Mouse (Mus musculus) forebrain, embryonic 12.5 days (tissue): ENCODE results near the gene Cdhr3. TPM values are rescaled to one million over a fixed set of nuclear protein-coding genes. Genes with fewer than 3 reads are reported as not detected.

Experiments
- ATAC-seq: fragments of 200-750 bp; cut with Nextera tagmentation; 2 replicates; pipeline ENCODE4 v1.8.0; 2017; ENCODE audit warnings: moderate TSS enrichment; ENCODE audit not compliant: low FRiP score
- H3K27ac ChIP-seq: fragments of 300-500 bp; sonication (generic); 2 replicates; pipeline ENCODE4 v1.5.1; 2016; ENCODE audit warnings: mild to moderate bottlenecking
- H3K27me3 ChIP-seq: fragments of 300-500 bp; sonication (generic); 2 replicates; pipeline ENCODE4 v1.6.1; 2016; ENCODE audit warnings: mild to moderate bottlenecking
- H3K36me3 ChIP-seq: fragments of 300-500 bp; sonication (generic); replicated peaks from 2 replicates; pipeline ENCODE4 v1.6.1; 2016; ENCODE audit warnings: mild to moderate bottlenecking
- H3K4me1 ChIP-seq: fragments of 300-500 bp; sonication (generic); 2 replicates; pipeline ENCODE4 v1.6.1; 2016
- H3K4me2 ChIP-seq: fragments of 300-500 bp; sonication (generic); 2 replicates; pipeline ENCODE4 v1.6.1; 2016; ENCODE audit warnings: mild to moderate bottlenecking, moderate library complexity
- H3K4me3 ChIP-seq: fragments of 300-500 bp; sonication (generic); replicated peaks from 2 replicates; pipeline ENCODE4 v1.5.1; 2016; ENCODE audit warnings: mild to moderate bottlenecking
- H3K9ac ChIP-seq: fragments of 300-500 bp; sonication (generic); 2 replicates; pipeline ENCODE4 v1.6.1; 2016; ENCODE audit warnings: mild to moderate bottlenecking
- H3K9me3 ChIP-seq: fragments of 300-500 bp; sonication (generic); 2 replicates; pipeline ENCODE4 v1.6.1; 2016
- WGBS: fragments of 180-500 bp; shearing (Covaris S2); methylation state at CpG from one replicate; pipeline ENCODE4 v1.1.7; 2016; 5-methylcytosine and 5-hydroxymethylcytosine counted together
- polyA plus RNA-seq: library from polyadenylated mRNA; unstranded; fragments of >200 nt; fragmentation: Nextera tagmentation; extraction: Ambion mirVana; gene quantifications from 2 replicates; pipeline ENCODE4 v1.2.1, GENCODE M21; 2016

Gene Cdhr3
- polyA plus RNA-seq, 1 experiment from 2014 or later: 0.18 TPM

DNA sequence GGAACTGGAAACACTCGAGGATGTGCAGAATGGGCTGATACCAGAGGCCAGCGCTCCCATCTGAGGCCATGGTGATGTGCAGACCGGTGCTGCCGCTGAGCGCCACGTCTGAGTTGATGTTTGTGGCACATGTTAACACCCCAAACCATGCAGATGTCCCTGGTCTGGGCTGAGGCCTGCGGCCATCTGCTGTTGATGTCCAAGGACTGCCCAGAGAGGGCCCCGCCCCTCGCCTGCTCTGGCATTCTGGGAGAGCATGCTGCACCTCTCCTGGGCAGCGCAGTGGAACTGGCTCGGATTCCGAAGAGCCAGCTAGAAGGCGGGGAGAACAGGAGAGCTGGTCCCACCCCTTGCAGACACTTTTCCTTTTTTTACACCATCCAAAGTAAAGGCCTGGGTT, 64.0 kb downstream of the Cdhr3 start:
- 55% methylated on average over 13 of the region's 13 CpGs for WGBS
- H3K9ac ChIP-seq: no peak overlapping the region
- H3K4me3 ChIP-seq: no peak overlapping the region
- no peak overlapping the region for H3K4me2 ChIP-seq
- H3K27me3 ChIP-seq: peaks cover 78% of the 10 kb centered on the region
- no peaks in the 10 kb centered on the region for H3K36me3 ChIP-seq
- peaks cover 18% of the 10 kb centered on the region for H3K4me1 ChIP-seq
- peak; percentile 37; the same call in 1 of the 2 replicates for ATAC-seq
- H3K9me3 ChIP-seq: no peaks in the 10 kb centered on the region
- no peak overlapping the region for H3K27ac ChIP-seq

DNA sequence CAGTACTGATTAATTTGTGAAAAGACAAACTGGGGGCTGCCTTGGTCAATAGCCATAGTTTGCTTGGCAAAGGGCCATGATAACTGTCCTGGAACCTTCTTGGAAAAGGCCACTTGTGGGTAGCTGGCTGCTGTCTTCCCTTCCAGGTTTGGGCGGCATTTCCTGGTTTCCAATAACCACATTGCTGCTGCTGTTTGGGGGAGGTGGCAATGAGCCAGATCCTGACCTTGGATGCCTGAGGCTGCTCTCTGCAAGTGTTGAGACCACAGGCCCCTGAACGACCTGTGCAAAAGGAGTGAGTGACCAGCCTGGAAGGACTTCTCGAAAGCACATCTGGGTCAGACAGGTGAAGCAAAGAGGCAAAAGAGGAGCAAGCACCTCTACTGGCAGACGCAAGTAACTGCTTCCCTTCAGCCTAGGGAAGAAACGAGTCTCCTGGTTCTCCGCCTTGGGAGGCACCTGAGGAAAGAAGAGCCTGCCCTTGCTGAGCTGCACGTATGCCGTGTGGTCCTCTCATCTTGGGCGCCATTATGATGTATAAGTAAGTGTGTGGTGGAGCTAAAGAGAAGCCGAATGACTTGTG, 64.5 kb downstream of the Cdhr3 start:
- peaks cover 73% of the 10 kb centered on the region for H3K27me3 ChIP-seq

DNA sequence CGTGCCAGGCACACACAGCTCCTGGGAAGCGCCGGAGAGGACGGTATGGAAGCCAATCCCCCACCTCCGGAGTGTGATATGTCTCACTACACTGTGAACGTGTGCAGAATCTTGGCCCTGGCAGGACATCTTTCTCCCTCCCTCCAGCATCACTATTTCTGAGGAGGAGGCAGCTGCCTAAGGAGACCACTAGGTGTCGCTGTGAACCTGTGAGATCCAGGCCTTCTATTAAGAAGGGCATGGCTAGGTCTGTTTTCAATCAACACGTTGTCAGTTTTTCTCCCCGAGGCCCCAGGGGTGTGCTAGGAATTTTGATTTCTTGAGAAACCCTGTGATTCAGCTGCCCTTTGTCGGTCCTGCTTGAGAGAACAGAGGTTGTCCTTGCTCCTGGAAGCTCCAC, 65.6 kb downstream of the Cdhr3 start:
- Histone ChIP-seq H3K27ac (no peak overlapping the region), H3K9ac (no peak overlapping the region)

More for the DNA sequence above, 64.5 kb downstream of the Cdhr3 start:
- no peak overlapping the region for H3K9ac ChIP-seq
- H3K9me3 ChIP-seq: no peaks in the 10 kb centered on the region
- ATAC-seq: no peak
- H3K4me3 ChIP-seq: no peak overlapping the region
- no peak overlapping the region for H3K4me2 ChIP-seq
- 54% methylated on average over 10 of the region's 10 CpGs for WGBS
- no peaks in the 10 kb centered on the region for H3K36me3 ChIP-seq
- H3K27ac ChIP-seq: no peak overlapping the region
- peaks cover 18% of the 10 kb centered on the region for H3K4me1 ChIP-seq

DNA sequence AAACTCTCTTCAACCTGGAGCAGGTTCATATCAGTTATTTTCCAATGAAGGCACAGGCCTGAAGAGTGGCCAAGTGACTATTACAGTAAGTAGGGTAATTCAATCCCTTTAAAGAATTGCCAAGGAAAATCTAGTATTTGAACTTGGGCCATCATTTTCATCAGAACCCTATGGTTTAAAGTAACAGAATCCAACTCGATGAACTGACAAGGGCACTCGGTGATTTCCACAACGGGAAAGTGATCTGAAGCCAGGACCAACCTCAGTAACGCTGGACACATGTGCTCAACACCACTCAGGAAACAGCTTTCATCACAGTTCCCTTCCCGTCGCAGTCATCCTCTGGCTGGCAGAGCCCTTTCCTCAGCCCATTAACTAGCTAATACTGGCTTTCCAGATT, 68.2 kb downstream of the Cdhr3 start:
- Histone ChIP-seq H3K9me3 (no peaks in the 10 kb centered on the region), H3K4me2 (no peak overlapping the region), H3K4me1 (peaks cover 17% of the 10 kb centered on the region), H3K27me3 (peaks cover 38% of the 10 kb centered on the region), H3K27ac (no peak overlapping the region), H3K36me3 (no peaks in the 10 kb centered on the region), H3K9ac (no peak overlapping the region), H3K4me3 (no peak overlapping the region)
- WGBS: 87% methylated on average over 6 of the region's 6 CpGs
- no peak for ATAC-seq

More for the DNA sequence above, 65.6 kb downstream of the Cdhr3 start:
- peaks cover 21% of the 10 kb centered on the region for H3K4me1 ChIP-seq
- peak; percentile 83 for ATAC-seq
- peak overlapping the region; percentile 31; the same call in 1 of the 2 replicates for H3K4me2 ChIP-seq
- no peak overlapping the region for H3K4me3 ChIP-seq
- peaks cover 62% of the 10 kb centered on the region for H3K27me3 ChIP-seq
- H3K36me3 ChIP-seq: no peaks in the 10 kb centered on the region
- 3% methylated on average over 10 of the region's 10 CpGs for WGBS
- H3K9me3 ChIP-seq: no peaks in the 10 kb centered on the region

DNA sequence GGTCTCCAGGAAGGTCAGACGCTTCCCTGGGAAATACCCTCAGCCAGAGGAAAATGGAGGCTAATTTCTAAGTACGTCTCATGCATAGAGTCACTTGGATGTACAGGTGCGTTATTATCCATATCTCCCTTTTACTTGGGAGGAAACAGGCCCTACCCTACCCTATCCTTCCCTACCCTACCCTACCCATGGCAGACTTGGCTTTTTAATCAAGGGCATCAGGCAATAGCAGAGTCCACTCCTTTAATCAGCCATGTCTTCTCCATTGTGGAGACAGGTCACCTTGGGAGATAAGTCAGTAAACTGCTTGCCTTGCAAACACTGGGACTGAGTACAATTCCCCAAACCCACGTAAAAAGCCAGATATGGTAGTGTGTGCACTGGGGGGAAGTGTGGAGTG, 70.9 kb downstream of the Cdhr3 start:
- Histone ChIP-seq H3K4me2 (no peak overlapping the region), H3K27me3 (peaks cover 15% of the 10 kb centered on the region; the same call in 1 of the 2 replicates), H3K4me1 (0 out of 2 replicates have a peak, but pooled peaks cover 2% of the 10 kb centered on the region), H3K4me3 (no peak overlapping the region), H3K9ac (no peak overlapping the region), H3K27ac (no peak overlapping the region), H3K36me3 (no peaks in the 10 kb centered on the region), H3K9me3 (no peaks in the 10 kb centered on the region)
- 95% methylated on average over 4 of the region's 4 CpGs for WGBS
- no peak for ATAC-seq

DNA sequence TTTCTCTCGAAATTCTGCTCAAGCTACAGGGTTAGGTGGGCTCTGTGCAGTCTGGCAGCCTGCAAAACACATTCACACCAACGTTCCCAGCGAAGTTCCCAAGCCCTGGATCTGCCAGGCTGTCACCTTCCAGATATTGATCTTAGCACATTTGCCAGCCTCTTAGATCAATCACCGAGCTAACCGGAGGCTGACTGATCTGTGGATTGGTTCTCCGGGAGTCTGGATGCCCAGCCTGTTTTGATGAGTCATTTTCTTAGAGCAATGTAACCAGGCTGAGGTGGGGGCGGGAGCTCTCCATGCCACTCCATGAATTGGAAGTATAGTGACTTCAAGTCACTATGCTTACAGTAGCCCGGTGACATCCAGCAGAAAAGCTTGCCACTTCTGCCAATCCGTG, 71.5 kb downstream of the Cdhr3 start:
- no peaks in the 10 kb centered on the region for H3K9me3 ChIP-seq
- 89% methylated on average over 9 of the region's 9 CpGs for WGBS
- no peak overlapping the region for H3K9ac ChIP-seq

DNA sequence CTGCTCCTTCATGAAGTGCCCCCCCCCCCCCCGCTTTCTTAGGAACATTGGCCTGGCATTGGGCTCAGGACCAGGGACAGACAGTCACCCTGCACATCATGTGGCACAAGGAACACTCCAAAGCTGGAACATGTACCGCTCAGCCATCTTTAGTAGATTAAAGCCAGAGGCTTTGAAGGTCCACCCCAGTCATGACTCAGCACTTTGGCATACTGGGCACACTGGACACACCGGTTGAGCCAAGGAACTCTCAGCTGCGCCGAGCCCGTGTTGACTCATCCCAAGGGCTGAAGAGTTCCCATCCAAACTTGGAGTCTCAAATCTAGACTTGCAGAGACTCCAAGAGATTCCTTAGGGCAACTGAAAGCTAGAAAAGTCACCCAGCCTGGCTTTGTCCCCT, 72.7 kb downstream of the Cdhr3 start:
- ATAC-seq: no peak
- WGBS: 95% methylated on average over 6 of the region's 6 CpGs

More for the DNA sequence above, 71.5 kb downstream of the Cdhr3 start:
- ATAC-seq: no peak
- Histone ChIP-seq H3K4me1 (0 out of 2 replicates have a peak, but pooled peaks cover 2% of the 10 kb centered on the region), H3K4me3 (no peak overlapping the region), H3K27ac (no peak overlapping the region), H3K27me3 (peaks cover 9% of the 10 kb centered on the region; the same call in 1 of the 2 replicates), H3K4me2 (no peak overlapping the region), H3K36me3 (no peaks in the 10 kb centered on the region)

DNA sequence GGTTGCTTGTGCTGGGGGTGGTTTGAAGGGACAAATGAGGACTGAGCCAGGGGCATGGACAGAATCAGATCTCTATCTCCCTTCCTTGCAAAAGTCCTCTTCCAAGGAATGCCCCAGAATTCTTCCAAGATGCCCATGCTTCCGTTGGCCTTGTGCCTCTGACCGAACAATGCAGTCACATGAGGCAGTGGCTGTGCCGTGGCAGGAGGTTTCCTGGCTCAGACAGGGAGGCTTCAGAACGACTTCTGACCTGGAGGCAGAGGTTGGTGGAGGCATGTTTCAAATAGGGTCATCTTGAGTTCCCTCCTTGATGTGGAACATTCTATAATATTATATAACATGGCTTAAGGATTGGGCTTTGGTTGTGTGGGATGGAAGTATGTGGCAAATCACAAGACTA, 74.1 kb downstream of the Cdhr3 start:
- Histone ChIP-seq H3K36me3 (no peaks in the 10 kb centered on the region), H3K4me1 (peaks cover 17% of the 10 kb centered on the region), H3K4me3 (no peak overlapping the region), H3K9ac (no peak overlapping the region), H3K27me3 (0 out of 2 replicates have a peak, but pooled peaks cover 4% of the 10 kb centered on the region), H3K27ac (no peak overlapping the region), H3K9me3 (no peaks in the 10 kb centered on the region), H3K4me2 (no peak overlapping the region)
- 71% methylated on average over 4 of the region's 4 CpGs for WGBS
- ATAC-seq: no peak

More for the DNA sequence above, 72.7 kb downstream of the Cdhr3 start:
- Histone ChIP-seq H3K9ac (no peak overlapping the region), H3K27me3 (0 out of 2 replicates have a peak, but pooled peaks cover 4% of the 10 kb centered on the region), H3K36me3 (no peaks in the 10 kb centered on the region), H3K4me1 (peaks cover 5% of the 10 kb centered on the region; the same call in 1 of the 2 replicates), H3K4me3 (no peak overlapping the region), H3K4me2 (no peak overlapping the region), H3K27ac (no peak overlapping the region), H3K9me3 (no peaks in the 10 kb centered on the region)

DNA sequence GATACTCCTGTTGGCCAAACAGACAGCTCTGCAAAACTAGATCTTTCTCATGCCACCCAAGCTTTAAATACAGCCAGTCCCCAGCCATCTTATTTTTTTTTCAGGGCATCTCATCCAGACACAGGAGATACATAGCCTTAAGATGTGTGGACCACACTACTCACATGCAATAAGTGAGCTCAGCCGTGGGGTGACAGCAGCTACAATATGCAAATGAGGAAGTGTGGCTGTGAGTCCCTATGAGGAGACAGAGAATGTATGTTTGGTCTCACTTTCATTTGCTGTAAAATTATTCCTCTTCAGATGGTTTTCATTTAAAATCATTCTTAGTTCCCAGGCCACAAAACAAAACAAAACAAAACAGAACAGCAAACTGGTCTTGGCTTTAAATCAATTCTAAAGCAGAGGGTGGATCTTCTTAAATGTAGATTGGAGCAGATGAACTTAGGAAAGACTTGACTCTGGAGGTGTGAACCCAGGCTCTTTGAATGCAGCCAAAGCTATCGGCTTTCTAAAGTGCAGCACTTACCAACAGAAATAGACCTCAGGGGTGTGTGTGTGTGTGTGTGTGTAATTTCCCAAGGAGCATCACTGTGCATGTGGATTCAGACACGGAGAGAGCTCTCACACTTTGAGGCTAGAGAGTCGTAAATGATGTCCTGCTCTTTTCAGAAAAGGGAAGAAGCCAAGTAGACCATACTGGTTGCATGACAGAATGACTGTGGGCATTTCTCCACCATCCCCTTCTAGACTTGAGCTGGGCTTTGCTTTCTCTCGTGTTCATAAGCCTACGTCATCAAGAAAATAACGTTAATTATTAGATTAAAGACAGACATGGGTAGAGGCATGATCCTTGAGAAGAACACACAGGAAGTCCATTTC, 75.6 kb downstream of the Cdhr3 start:
- no peaks in the 10 kb centered on the region for H3K9me3 ChIP-seq
- no peak overlapping the region for H3K4me2 ChIP-seq
- 81% methylated on average over 7 of the region's 7 CpGs for WGBS
- H3K27ac ChIP-seq: no peak overlapping the region
- 0 out of 2 replicates have a peak, but pooled peaks cover 4% of the 10 kb centered on the region for H3K27me3 ChIP-seq
- H3K36me3 ChIP-seq: no peaks in the 10 kb centered on the region
- no peak overlapping the region for H3K4me3 ChIP-seq
- no peak overlapping the region for H3K9ac ChIP-seq
- ATAC-seq: no peak
- peaks cover 15% of the 10 kb centered on the region for H3K4me1 ChIP-seq

DNA sequence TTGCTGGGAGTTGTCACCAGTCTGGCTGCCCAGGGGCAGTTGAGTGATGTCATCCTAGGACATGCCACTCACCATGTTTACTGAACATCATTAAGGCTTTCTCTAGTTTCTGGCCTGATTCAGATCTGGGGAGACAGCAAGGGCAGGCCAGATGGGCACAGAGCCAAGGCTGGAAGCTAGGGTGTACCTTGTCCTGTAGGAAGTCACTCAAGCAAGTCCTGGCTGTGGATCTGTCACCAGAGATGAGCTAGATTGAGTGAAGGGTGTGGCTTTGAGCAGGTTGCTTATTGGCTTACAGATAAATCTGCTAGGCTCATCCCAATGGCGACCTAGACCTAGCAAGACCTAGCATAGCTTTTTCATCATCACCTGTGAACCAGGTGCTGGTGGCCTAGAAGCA, 77.6 kb downstream of the Cdhr3 start:
- H3K4me3 ChIP-seq: no peak overlapping the region
- 0 out of 2 replicates have a peak, but pooled peaks cover 4% of the 10 kb centered on the region for H3K27me3 ChIP-seq
- H3K4me2 ChIP-seq: no peak overlapping the region
- H3K9me3 ChIP-seq: no peaks in the 10 kb centered on the region
- 85% methylated on average over 1 of the region's 1 CpGs for WGBS
- H3K36me3 ChIP-seq: no peaks in the 10 kb centered on the region
- peak overlapping the region; percentile 80 for H3K27ac ChIP-seq
- peaks cover 15% of the 10 kb centered on the region for H3K4me1 ChIP-seq
- H3K9ac ChIP-seq: no peak overlapping the region
- ATAC-seq: 0 out of 2 replicates have a peak, but pooled peaks have one; percentile 15

DNA sequence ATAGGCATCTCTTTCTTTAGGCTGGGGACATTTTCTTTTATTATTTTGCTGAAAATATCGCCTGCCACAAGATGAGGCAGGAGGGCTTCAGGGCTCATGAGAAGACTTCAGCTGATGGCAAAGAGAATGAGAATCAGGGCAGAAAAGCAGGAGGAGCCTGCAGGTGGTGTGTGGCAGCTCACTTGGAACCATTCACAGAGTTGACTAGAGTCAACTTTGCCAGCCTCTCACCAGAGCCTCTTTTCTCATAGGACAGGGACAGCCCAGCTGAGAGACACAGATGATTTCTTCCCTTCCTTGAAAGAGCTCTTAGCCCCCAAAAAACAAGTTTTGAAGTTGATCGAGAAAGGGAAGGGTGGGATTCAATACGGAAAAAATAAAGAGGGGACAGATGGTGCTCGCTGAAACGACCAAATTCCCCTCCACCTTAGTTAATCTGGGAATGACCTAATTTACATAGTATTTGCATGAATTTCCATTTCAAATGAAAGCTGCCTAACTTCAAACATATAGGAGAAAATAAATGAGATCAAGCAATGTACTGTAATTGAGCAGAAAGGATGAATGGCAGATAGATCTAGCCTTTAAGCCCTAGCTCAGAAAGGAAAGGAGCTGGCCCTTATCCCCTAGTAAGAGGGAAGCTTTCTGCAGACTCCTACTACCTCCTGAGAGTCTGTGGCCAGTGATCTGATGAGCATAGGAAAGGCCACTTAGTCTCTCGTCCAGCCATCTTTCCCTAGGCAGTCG, 78.5 kb downstream of the Cdhr3 start:
- H3K36me3 ChIP-seq: no peaks in the 10 kb centered on the region
- H3K4me3 ChIP-seq: no peak overlapping the region
- H3K27ac ChIP-seq: peak overlapping the region; percentile 80
- H3K4me1 ChIP-seq: peaks cover 15% of the 10 kb centered on the region
- no peak overlapping the region for H3K9ac ChIP-seq
- no peak overlapping the region for H3K4me2 ChIP-seq
- H3K9me3 ChIP-seq: no peaks in the 10 kb centered on the region
- ATAC-seq: peak; percentile 75
- H3K27me3 ChIP-seq: 0 out of 2 replicates have a peak, but pooled peaks cover 4% of the 10 kb centered on the region
- 41% methylated on average over 7 of the region's 7 CpGs for whole genome bisulfite sequencing

DNA sequence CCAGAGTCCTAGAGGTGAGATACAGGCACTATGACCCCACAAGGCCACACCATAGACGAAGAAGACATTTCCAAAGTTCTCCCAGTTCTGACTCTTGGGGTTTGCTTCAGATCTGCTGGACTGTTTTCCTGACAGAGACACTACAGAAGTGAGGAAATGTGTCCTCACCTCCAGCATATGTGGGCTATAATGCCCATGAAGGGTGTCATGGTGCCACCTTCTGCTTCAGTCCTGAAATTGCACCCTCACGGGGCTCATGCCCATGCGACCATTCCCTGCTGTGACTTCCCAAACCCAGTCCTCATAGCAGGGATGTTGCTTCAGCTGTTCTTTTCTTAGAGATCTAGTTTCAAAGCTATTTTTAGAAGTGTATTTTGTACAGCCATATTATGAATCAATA, 82.6 kb downstream of the Cdhr3 start:
- no peak for ATAC-seq
- Histone ChIP-seq H3K4me3 (no peak overlapping the region), H3K27me3 (no peaks in the 10 kb centered on the region), H3K4me1 (peaks cover 14% of the 10 kb centered on the region), H3K27ac (no peak overlapping the region), H3K4me2 (no peak overlapping the region), H3K9me3 (no peaks in the 10 kb centered on the region), H3K36me3 (no peaks in the 10 kb centered on the region), H3K9ac (no peak overlapping the region)
- WGBS: 38% methylated on average over 3 of the region's 3 CpGs
